Mouse (Mus musculus) stomach, postnatal 0 days (tissue): ENCODE data around the gene Iqcb1. TPM values are rescaled to one million over a fixed set of nuclear protein-coding genes. Genes with fewer than 3 reads are reported as not detected.

ENCODE experiments used
- ATAC-seq: fragments of 200-750 bp; cut with Nextera tagmentation; 2 replicates; pipeline ENCODE4 v1.8.0; 2017; ENCODE audit not compliant: low FRiP score, low TSS enrichment
- DNase-seq: peaks from one replicate; pipeline ENCODE4 v3.0.0-alpha.2; 2016; ENCODE audit warnings: low spot score
- H3K27ac ChIP-seq: fragments of 300-500 bp; sonication (generic); replicated peaks from 2 replicates; pipeline ENCODE4 v1.5.1; 2014; ENCODE audit warnings: mild to moderate bottlenecking, control low read depth
- H3K27me3 ChIP-seq: fragments of 300-500 bp; sonication (generic); 2 replicates; pipeline ENCODE4 v1.6.1; 2014; ENCODE audit warnings: low read length; ENCODE audit not compliant: control insufficient read depth, insufficient read depth
- H3K36me3 ChIP-seq: fragments of 300-500 bp; sonication (generic); 2 replicates; pipeline ENCODE4 v1.6.1; 2014; ENCODE audit warnings: low read length, mixed read lengths; ENCODE audit not compliant: control insufficient read depth, insufficient read depth
- H3K4me1 ChIP-seq: fragments of 300-500 bp; sonication (generic); replicated peaks from 2 replicates; pipeline ENCODE4 v1.6.1; 2014; ENCODE audit warnings: antibody characterized with exemption; ENCODE audit not compliant: control insufficient read depth, insufficient read depth
- H3K4me2 ChIP-seq: fragments of 300-500 bp; sonication (generic); replicated peaks from 2 replicates; pipeline ENCODE4 v1.6.1; 2014; ENCODE audit warnings: low read depth, mild to moderate bottlenecking, control low read depth, moderate library complexity
- H3K4me3 ChIP-seq: fragments of 300-500 bp; sonication (generic); 2 replicates; pipeline ENCODE4 v1.5.1; 2014; ENCODE audit warnings: low read depth, low read length, control low read depth
- H3K9ac ChIP-seq: fragments of 300-500 bp; sonication (generic); 2 replicates; pipeline ENCODE4 v1.6.1; 2014; ENCODE audit warnings: mild to moderate bottlenecking, low read length, control low read depth, mixed read lengths
- H3K9me3 ChIP-seq: fragments of 300-500 bp; sonication (generic); 2 replicates; pipeline ENCODE4 v1.6.1; 2016; ENCODE audit warnings: low read length; ENCODE audit not compliant: control insufficient read depth
- CTCF ChIP-seq: IDR thresholded peaks from 2 replicates; pipeline ENCODE4 v1.5.1; 2016; ENCODE audit warnings: antibody characterized with exemption, low read depth, mild to moderate bottlenecking, moderate library complexity
- EP300 ChIP-seq: optimal IDR thresholded peaks from 2 replicates; pipeline ENCODE3; 2016; ENCODE audit warnings: antibody characterized with exemption
- WGBS: fragments of 180-500 bp; shearing (Covaris S2); extraction: QIAGEN DNeasy Blood & Tissue Kit; methylation state at CpG from one replicate; pipeline ENCODE4 v1.1.7; 2014; 5-methylcytosine and 5-hydroxymethylcytosine counted together
- microRNA-seq: library from miRNA; unstranded; fragments of <30 nt; microRNA quantifications from one replicate; pipeline ENCODE4, GENCODE M21; 2016
- polyA plus RNA-seq: library from polyadenylated mRNA; unstranded; fragments of >200 nt; fragmentation: Nextera tagmentation; extraction: Ambion mirVana; gene quantifications from 2 replicates; pipeline ENCODE4 v1.2.1, GENCODE M21; 2015

Gene Iqcb1
- polyA plus RNA-seq, 1 experiment from 2014 or later: 10.0 TPM

- peaks cover 18% of the 10 kb centered on the region for H3K36me3 ChIP-seq
Observed at GRCm38 (mm10) chr16:36918505-36918904, 90.3 kb downstream of the Iqcb1 start.

GRCm38 (mm10) chr16:36920410-36920809 is 92.2 kb downstream of the Iqcb1 start:
- no peaks in the 10 kb centered on the region for H3K9me3 ChIP-seq
- H3K36me3 ChIP-seq: peaks cover 20% of the 10 kb centered on the region
- H3K4me3 ChIP-seq: no peak overlapping the region

More at GRCm38 (mm10) chr16:36918505-36918904, 90.3 kb downstream of the Iqcb1 start:
- Histone ChIP-seq H3K27me3 (no peaks in the 10 kb centered on the region), H3K4me2 (no peak overlapping the region), H3K9me3 (no peaks in the 10 kb centered on the region), H3K9ac (no peak overlapping the region), H3K27ac (no peak overlapping the region), H3K4me1 (no peaks in the 10 kb centered on the region), H3K4me3 (no peak overlapping the region)
- 97% methylated on average over 10 of the region's 10 CpGs for WGBS
- no peak for ATAC-seq
- no peak for DNase-seq
- no peak for TF ChIP-seq EP300
- TF ChIP-seq CTCF: no peak

GRCm38 (mm10) chr16:36921067-36921613 is 93.0 kb downstream of the Iqcb1 start:
- no peaks in the 10 kb centered on the region for H3K9me3 ChIP-seq
- TF ChIP-seq CTCF: no peak
- TF ChIP-seq EP300: no peak
- H3K27me3 ChIP-seq: no peaks in the 10 kb centered on the region
- no peak for ATAC-seq
- no peak overlapping the region for H3K9ac ChIP-seq
- H3K27ac ChIP-seq: no peak overlapping the region
- DNase-seq: no peak
- H3K4me2 ChIP-seq: no peak overlapping the region
- no peaks in the 10 kb centered on the region for H3K4me1 ChIP-seq
- peaks cover 21% of the 10 kb centered on the region for H3K36me3 ChIP-seq
- 93% methylated on average over 8 of the region's 8 CpGs for WGBS
- no peak overlapping the region for H3K4me3 ChIP-seq

More at GRCm38 (mm10) chr16:36920410-36920809, 92.2 kb downstream of the Iqcb1 start:
- H3K4me2 ChIP-seq: no peak overlapping the region
- H3K27me3 ChIP-seq: no peaks in the 10 kb centered on the region
- no peaks in the 10 kb centered on the region for H3K4me1 ChIP-seq
- ATAC-seq (no peak), DNase-seq (no peak)
- TF ChIP-seq CTCF (no peak), EP300 (no peak)
- 84% methylated on average over 3 of the region's 3 CpGs for WGBS
- H3K27ac ChIP-seq: no peak overlapping the region
- H3K9ac ChIP-seq: no peak overlapping the region

GRCm38 (mm10) chr16:36921980-36922379 is 93.8 kb downstream of the Iqcb1 start:
- H3K27me3 ChIP-seq: no peaks in the 10 kb centered on the region
- no peaks in the 10 kb centered on the region for H3K4me1 ChIP-seq
- TF ChIP-seq CTCF: no peak
- H3K36me3 ChIP-seq: peaks cover 26% of the 10 kb centered on the region
- no peak overlapping the region for H3K4me3 ChIP-seq
- WGBS: 86% methylated on average over 6 of the region's 6 CpGs
- H3K4me2 ChIP-seq: no peak overlapping the region
- H3K9ac ChIP-seq: no peak overlapping the region
- H3K9me3 ChIP-seq: no peaks in the 10 kb centered on the region
- H3K27ac ChIP-seq: no peak overlapping the region
- no peak for DNase-seq
- no peak for ATAC-seq

Small RNA genes lying within 50 kb of the gene (microRNA-seq; reads per million reads assigned to microRNA genes)
- not detected for gene Gm22617

Other genes with a start within 250 kb of the Iqcb1 start
- gene Cd86, start 162.3 kb upstream of the Iqcb1 start, polyA plus RNA-seq: 1.5 and 2.0 TPM in 2 replicates
- 2.5 TPM in 2 replicates for gene Ildr1, start 134.4 kb upstream of the Iqcb1 start, polyA plus RNA-seq
- gene Slc15a2, start 43.4 kb upstream of the Iqcb1 start, polyA plus RNA-seq: 1.6 and 2.4 TPM in 2 replicates
- 3.1 and 4.7 TPM in 2 replicates for gene Eaf2, start 46.6 kb downstream of the Iqcb1 start, polyA plus RNA-seq
- 88.5 and 100 TPM in 2 replicates for gene Golgb1, start 46.8 kb downstream of the Iqcb1 start, polyA plus RNA-seq
- gene Hcls1, start 106.6 kb downstream of the Iqcb1 start, polyA plus RNA-seq: 3.0 and 3.7 TPM in 2 replicates
- gene Fbxo40, start 162.1 kb downstream of the Iqcb1 start, polyA plus RNA-seq: 0.07 TPM in 1 of 2 replicates, not detected in the other
- gene Polq, start 183.4 kb downstream of the Iqcb1 start, polyA plus RNA-seq: 0.87 and 1.1 TPM in 2 replicates